Mouse (Mus musculus) thymus, adult 2 months (tissue): ENCODE results near the gene Gm28372.

ENCODE experiments used
- CTCF ChIP-seq: fragments of 200-500 bp; IDR thresholded peaks from 2 replicates; pipeline ENCODE4 v1.5.1; 2012; ENCODE audit warnings: mild to moderate bottlenecking, control low read depth, low read length, moderate library complexity, borderline replicate concordance; ENCODE audit not compliant: control insufficient read depth, poor library complexity, insufficient read depth; ENCODE audit errors: extremely low read depth
- POLR2A ChIP-seq: fragments of 200-500 bp; IDR thresholded peaks from 2 replicates; pipeline ENCODE4 v1.6.1; 2012; ENCODE audit warnings: mild to moderate bottlenecking, low read length, control low read depth, moderate library complexity; ENCODE audit not compliant: control insufficient read depth, poor library complexity, insufficient read depth; ENCODE audit errors: extremely low read depth

DNA sequence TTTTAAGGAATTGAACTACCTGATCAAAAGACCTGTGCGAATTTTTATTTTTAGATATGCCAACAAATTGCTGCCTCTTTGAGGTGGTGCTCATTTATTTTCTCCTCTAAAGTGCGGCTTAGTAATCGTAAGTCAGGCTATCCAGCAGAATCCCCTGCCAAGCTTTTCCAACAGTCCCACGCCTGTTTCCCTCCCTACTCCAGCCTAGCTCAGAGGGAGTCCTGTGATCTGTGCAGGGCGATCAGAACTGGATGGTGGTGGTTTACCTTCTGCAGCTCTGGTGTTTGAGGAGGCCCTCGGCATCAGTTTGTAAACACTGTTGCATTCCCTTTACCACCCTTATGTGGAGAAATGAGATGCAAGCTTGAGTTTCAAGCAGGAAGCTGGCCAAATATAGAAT is 48.4 kb downstream of the Gm28372 start:
- no peak for TF ChIP-seq CTCF
- TF ChIP-seq POLR2A: no peak
